Mouse (Mus musculus): ENCODE data around the gene Ubn2. TPM values are rescaled to one million over a fixed set of nuclear protein-coding genes. Genes with fewer than 3 reads are reported as not detected.
A peak's percentile ranks its signal among the peaks of the same experiment; 100 is the strongest.
"Not testable (repeated sequence)": the region's sequence is repeated elsewhere in the genome, so short reads cannot be mapped to it uniquely, and the experiment has no call there.

Gene Ubn2
- polyA plus RNA-seq, 1 experiment from 2014 or later = 27.2 TPM

- not testable (repeated sequence) for H3K4me3 ChIP-seq (replicated peaks); H3K27ac ChIP-seq; ATAC-seq (ENCODE audit: low FRiP score); H3K4me2 ChIP-seq; H3K9ac ChIP-seq; H3K4me1 ChIP-seq; H3K27me3 ChIP-seq; H3K9me3 ChIP-seq; H3K36me3 ChIP-seq (replicated peaks)
- 93% methylated on average over 4 of the region's 5 CpGs for WGBS
Measured at GRCm38 (mm10) chr6:38544141-38544540, 110.4 kb downstream of the Ubn2 start.

GRCm38 (mm10) chr6:38547005-38547404, 113.3 kb downstream of the Ubn2 start:
- not testable (repeated sequence) for H3K36me3 ChIP-seq (replicated peaks); H3K4me1 ChIP-seq; H3K27me3 ChIP-seq; H3K9me3 ChIP-seq; H3K9ac ChIP-seq; ATAC-seq (ENCODE audit: low FRiP score); H3K4me2 ChIP-seq; H3K4me3 ChIP-seq (replicated peaks); H3K27ac ChIP-seq
- 92% methylated on average over 2 of the region's 2 CpGs for WGBS

GRCm38 (mm10) chr6:38547707-38548106, 114.0 kb downstream of the Ubn2 start:
- H3K4me3 ChIP-seq (replicated peaks) = no peak overlapping the region
- 84% methylated on average over 1 of the region's 1 CpGs for whole genome bisulfite sequencing
- H3K4me1 ChIP-seq = peaks cover 8% of the 10 kb centered on the region
- no peak for ATAC-seq (ENCODE audit: low FRiP score)
- H3K9ac ChIP-seq = no peak overlapping the region
- no peak overlapping the region for H3K27ac ChIP-seq
- H3K9me3 ChIP-seq = no peaks in the 10 kb centered on the region
- H3K36me3 ChIP-seq (replicated peaks) = no peaks in the 10 kb centered on the region
- H3K4me2 ChIP-seq = no peak overlapping the region
- H3K27me3 ChIP-seq = no peaks in the 10 kb centered on the region

- not testable (repeated sequence) for H3K4me2 ChIP-seq; H3K4me3 ChIP-seq (replicated peaks); H3K9ac ChIP-seq; ATAC-seq (ENCODE audit: low FRiP score); H3K9me3 ChIP-seq; H3K27ac ChIP-seq; H3K36me3 ChIP-seq (replicated peaks); H3K27me3 ChIP-seq
- peaks cover 11% of the 10 kb centered on the region for H3K4me1 ChIP-seq
- WGBS = 89% methylated on average over 7 of the region's 7 CpGs
Measured at GRCm38 (mm10) chr6:38548595-38548994, 114.8 kb downstream of the Ubn2 start.

- Histone ChIP-seq H3K4me2 (peak overlapping the region; percentile 76), H3K4me1 (peaks cover 20% of the 10 kb centered on the region), H3K27ac (0 out of 2 replicates have a peak overlapping the region, but pooled peaks have one; percentile 99), H3K9ac (peak overlapping the region; percentile 75)
- ATAC-seq (ENCODE audit: low FRiP score); H3K36me3 ChIP-seq (replicated peaks); H3K4me3 ChIP-seq (replicated peaks); H3K27me3 ChIP-seq; H3K9me3 ChIP-seq: not testable (repeated sequence)
- WGBS = 78% methylated on average over 6 of the region's 6 CpGs
Measured at GRCm38 (mm10) chr6:38549840-38550239, 116.1 kb downstream of the Ubn2 start.

GRCm38 (mm10) chr6:38550250-38551061, 116.7 kb downstream of the Ubn2 start:
- H3K36me3 ChIP-seq (replicated peaks) = peaks cover 5% of the 10 kb centered on the region; the same call in 1 of the 2 replicates
- H3K4me1 ChIP-seq = peaks cover 20% of the 10 kb centered on the region
- peak overlapping the region; percentile 99 for H3K27ac ChIP-seq
- H3K4me2 ChIP-seq = peak overlapping the region; percentile 76
- peak overlapping the region; percentile 75 for H3K9ac ChIP-seq
- peak; percentile 30 for ATAC-seq (ENCODE audit: low FRiP score)
- 10% methylated on average over 28 of the region's 28 CpGs for WGBS
- peak overlapping the region; percentile 82 for H3K4me3 ChIP-seq (replicated peaks)
- H3K27me3 ChIP-seq = no peaks in the 10 kb centered on the region
- no peaks in the 10 kb centered on the region for H3K9me3 ChIP-seq

- H3K27ac ChIP-seq = peak within 1 kb of the TSS; percentile 99
- peaks cover 20% of the 10 kb centered on the region for H3K4me1 ChIP-seq
- peak within 1 kb of the TSS; percentile 82 for H3K4me3 ChIP-seq (replicated peaks)
- H3K9ac ChIP-seq = peak within 1 kb of the TSS; percentile 90
- no peaks in the 10 kb centered on the region for H3K9me3 ChIP-seq
- WGBS = under 1% methylated on average over 95 of the region's 98 CpGs
- H3K4me2 ChIP-seq = peak within 1 kb of the TSS; percentile 76
- peaks cover 10% of the 10 kb centered on the region; the same call in 1 of the 2 replicates for H3K36me3 ChIP-seq (replicated peaks)
- H3K27me3 ChIP-seq = no peaks in the 10 kb centered on the region
- ATAC-seq (ENCODE audit: low FRiP score) = peak; percentile 92
Measured at GRCm38 (mm10) chr6:38551062-38551988, 117.6 kb downstream of the Ubn2 start, which contains the start of gene Luc7l2. TSS of gene Luc7l2 (plus strand) at chr6:38551334.

GRCm38 (mm10) chr6:38551989-38552635, 118.4 kb downstream of the Ubn2 start:
- H3K27ac ChIP-seq = peak overlapping the region; percentile 99
- peak overlapping the region; percentile 90 for H3K9ac ChIP-seq
- no peaks in the 10 kb centered on the region for H3K9me3 ChIP-seq
- H3K4me2 ChIP-seq = peak overlapping the region; percentile 54
- no peaks in the 10 kb centered on the region for H3K27me3 ChIP-seq
- 0% methylated on average over 32 of the region's 32 CpGs for WGBS
- H3K4me1 ChIP-seq = peaks cover 20% of the 10 kb centered on the region
- peak overlapping the region; percentile 82 for H3K4me3 ChIP-seq (replicated peaks)
- peak; percentile 95 for ATAC-seq (ENCODE audit: low FRiP score)
- H3K36me3 ChIP-seq (replicated peaks) = peaks cover 10% of the 10 kb centered on the region; the same call in 1 of the 2 replicates

GRCm38 (mm10) chr6:38552636-38553000, 118.9 kb downstream of the Ubn2 start:
- peaks cover 20% of the 10 kb centered on the region for H3K4me1 ChIP-seq
- H3K4me2 ChIP-seq = peak overlapping the region; percentile 54
- no peaks in the 10 kb centered on the region for H3K9me3 ChIP-seq
- no peak overlapping the region for H3K27ac ChIP-seq
- ATAC-seq (ENCODE audit: low FRiP score) = no peak
- H3K9ac ChIP-seq = peak overlapping the region; percentile 90
- H3K27me3 ChIP-seq = no peaks in the 10 kb centered on the region
- H3K36me3 ChIP-seq (replicated peaks) = peaks cover 10% of the 10 kb centered on the region
- WGBS = 30% methylated on average over 5 of the region's 5 CpGs
- H3K4me3 ChIP-seq (replicated peaks) = peak overlapping the region; percentile 82

Small RNA genes lying within 50 kb of the gene (microRNA-seq; reads per million reads assigned to microRNA genes)
- not detected for gene Mir7670

Other genes starting within 250 kb of the Ubn2 start
- gene D630045J12Rik, start 179.9 kb upstream of the Ubn2 start, polyA plus RNA-seq (2016; fragmentation: Nextera tagmentation; extraction: Ambion mirVana) = 13.0 and 13.6 TPM in 2 replicates
- gene Zc3hav1l, start 134.7 kb upstream of the Ubn2 start, polyA plus RNA-seq (2016; fragmentation: Nextera tagmentation; extraction: Ambion mirVana) = 12.6 and 17.3 TPM in 2 replicates
- gene Zc3hav1, start 79.3 kb upstream of the Ubn2 start, polyA plus RNA-seq (2016; fragmentation: Nextera tagmentation; extraction: Ambion mirVana) = 1.4 and 1.7 TPM in 2 replicates
- gene Ttc26, start 52.5 kb upstream of the Ubn2 start, polyA plus RNA-seq (2016; fragmentation: Nextera tagmentation; extraction: Ambion mirVana) = 12.7 TPM in 2 replicates
- gene Fmc1, start 99.6 kb downstream of the Ubn2 start, polyA plus RNA-seq (2016; fragmentation: Nextera tagmentation; extraction: Ambion mirVana) = 129 and 134 TPM in 2 replicates
- 39.2 and 46.7 TPM in 2 replicates for gene Luc7l2, start 117.4 kb downstream of the Ubn2 start, polyA plus RNA-seq (2016; fragmentation: Nextera tagmentation; extraction: Ambion mirVana)
- not detected in 2 replicates for gene Klrg2, start 203.3 kb downstream of the Ubn2 start, polyA plus RNA-seq (2016; fragmentation: Nextera tagmentation; extraction: Ambion mirVana)
- 1.3 and 2.2 TPM in 2 replicates for gene Clec2l, start 229.1 kb downstream of the Ubn2 start, polyA plus RNA-seq (2016; fragmentation: Nextera tagmentation; extraction: Ambion mirVana)